Mouse (Mus musculus) thymus, adult 2 months (tissue): Measurements from ENCODE around the gene Fam155a.

Source experiments
- CTCF ChIP-seq: fragments of 200-500 bp; IDR thresholded peaks from 2 replicates; pipeline ENCODE4 v1.5.1; 2012; ENCODE audit warnings: mild to moderate bottlenecking, control low read depth, low read length, moderate library complexity, borderline replicate concordance; ENCODE audit not compliant: control insufficient read depth, poor library complexity, insufficient read depth; ENCODE audit errors: extremely low read depth
- POLR2A ChIP-seq: fragments of 200-500 bp; IDR thresholded peaks from 2 replicates; pipeline ENCODE4 v1.6.1; 2012; ENCODE audit warnings: mild to moderate bottlenecking, low read length, control low read depth, moderate library complexity; ENCODE audit not compliant: control insufficient read depth, poor library complexity, insufficient read depth; ENCODE audit errors: extremely low read depth

- TF ChIP-seq CTCF, result no peak
- TF ChIP-seq POLR2A, result no peak
These were observed 475.9 kb downstream of the Fam155a start for GRCm38 (mm10) chr8:9295046-9295445.
